Mouse (Mus musculus) 3134 (cell line): ENCODE measurements around the gene Ces2e.
"Not testable (repeated sequence)": the region's sequence is repeated elsewhere in the genome, so short reads cannot be mapped to it uniquely, and the experiment has no call there.

ENCODE experiments used
- DNase-seq: peaks from one replicate; pipeline ENCODE4 v3.0.0-alpha.2; 2011; ENCODE audit warnings: low spot score; ENCODE audit not compliant: insufficient read length; ENCODE audit errors: extremely low read depth

Ces2e gene

DNA sequence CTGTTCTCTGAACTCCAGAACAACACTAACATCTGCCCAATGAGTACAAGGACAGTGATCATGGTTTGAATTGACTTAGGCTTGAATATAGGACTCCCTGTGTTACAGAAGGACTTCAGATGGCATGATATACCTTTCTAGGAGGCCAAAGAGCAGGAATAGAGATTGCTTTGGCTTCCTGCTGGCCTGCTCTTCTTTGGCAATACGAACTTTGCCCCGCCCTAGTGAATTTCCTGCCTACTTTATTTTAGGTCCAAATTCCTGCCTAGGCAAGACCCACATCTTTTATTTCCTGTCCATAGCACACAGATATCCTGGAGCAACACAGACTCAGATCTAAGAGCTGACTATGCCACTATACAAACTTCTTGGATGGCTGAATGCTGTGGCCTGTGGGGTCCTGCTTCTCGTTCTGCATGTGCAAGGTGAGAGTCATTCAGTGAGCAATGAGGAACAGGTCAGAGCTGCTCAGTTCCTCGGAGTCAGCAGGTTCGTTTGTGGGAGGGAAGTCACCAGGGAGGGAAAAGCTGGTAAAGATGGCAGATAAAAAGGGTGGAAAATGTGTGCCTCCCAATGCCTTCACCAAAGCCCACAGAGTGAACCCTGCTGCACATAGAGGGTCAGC is at the start of gene Ces2e:
Ces2e (plus strand) TSS at position 289 of the 625 bp plus-strand sequence.
- DNase-seq: no peak

DNA sequence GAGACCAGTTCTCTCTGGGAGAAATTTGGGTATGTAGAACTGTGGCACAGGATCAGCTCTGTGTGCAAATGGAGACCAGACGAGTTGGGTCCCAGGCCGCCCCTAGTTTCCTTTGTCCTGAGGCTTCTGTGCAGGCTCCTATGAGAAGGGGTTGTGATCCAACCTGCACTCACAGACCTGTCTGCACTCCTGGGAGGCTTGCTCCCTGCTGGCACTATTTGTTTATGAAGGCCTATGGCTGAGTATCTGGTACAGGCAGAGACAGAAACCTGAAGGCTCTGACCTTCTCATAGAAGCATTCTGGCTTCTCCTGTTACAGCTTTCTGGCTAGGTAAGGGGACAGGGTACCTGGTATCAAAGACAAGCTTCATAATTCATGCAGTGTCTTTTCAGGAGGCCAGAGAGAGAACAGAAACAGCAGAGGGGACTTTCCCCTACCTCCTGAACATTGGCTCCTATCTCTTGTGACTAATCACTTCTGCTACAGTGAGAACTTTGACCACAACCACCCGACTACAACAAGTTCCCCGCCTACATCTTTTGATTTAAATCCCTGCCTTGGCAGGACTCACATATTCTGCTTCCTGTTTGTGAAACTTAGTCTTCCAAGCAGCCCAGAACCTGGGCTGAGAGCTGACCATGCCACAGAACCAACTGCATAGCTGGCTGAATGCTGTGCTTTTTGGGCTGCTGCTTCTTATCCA is 39.7 kb upstream of the Ces2e start:
- DNase-seq: not testable (repeated sequence)

DNA sequence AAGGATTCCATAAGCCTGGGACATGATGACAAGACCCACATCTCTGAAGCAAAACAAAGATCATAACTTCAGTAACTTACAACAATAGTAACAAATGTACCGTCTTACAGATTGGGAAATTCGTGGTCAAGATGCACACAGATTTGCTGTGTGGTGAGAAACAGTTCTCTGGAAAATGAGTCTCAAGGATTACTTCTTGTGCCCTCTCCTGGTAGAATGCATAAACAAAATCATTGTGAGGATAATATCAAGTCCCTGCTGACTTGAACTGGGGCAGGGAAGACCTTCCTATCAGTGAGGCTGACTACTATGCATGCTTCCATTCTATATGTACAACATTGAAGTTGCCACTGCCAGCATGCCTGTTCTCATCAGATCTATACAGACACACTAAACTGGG is 24.3 kb upstream of the Ces2e start:
- DNase-seq: no peak

DNA sequence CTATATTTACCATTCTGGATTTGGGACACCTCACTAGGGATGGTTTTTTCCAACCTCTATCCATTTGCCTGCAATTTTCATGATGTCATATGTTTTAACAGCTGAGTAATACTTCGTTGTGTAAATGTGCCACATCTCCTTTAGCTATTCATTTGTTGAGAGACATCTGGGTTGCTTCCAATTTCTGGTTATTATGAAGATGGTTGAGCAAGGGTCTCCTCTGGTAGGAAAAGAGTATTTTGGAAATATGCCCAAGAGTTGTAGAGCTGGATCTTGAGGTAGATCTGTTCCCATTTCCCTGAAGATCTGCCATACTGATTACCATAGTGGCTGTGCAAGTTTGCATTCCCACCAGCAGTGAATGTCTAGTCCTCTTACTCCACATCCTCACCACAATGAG is 18.9 kb upstream of the Ces2e start:
- DNase-seq: no peak

DNA sequence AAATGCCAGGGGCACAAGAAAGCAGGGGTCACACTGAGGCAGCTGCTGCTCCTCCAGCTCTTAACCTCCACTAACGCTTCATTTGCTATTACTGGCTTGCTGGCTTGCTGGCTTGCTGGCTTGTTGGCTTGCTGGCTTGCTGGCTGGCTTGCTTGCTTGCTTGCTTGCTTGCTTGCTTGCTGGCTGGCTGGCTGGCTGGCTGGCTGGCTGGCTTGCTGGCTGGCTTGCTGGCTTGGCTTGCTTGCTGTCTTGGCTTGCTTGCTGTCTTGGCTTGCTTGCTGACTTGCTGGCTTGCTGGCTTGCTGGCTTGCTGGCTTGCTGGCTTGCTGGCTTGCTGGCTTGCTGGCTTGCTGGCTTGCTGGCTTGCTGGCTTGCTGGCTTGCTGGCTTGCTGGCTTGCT is 17.0 kb upstream of the Ces2e start:
- DNase-seq: not testable (repeated sequence)

DNA sequence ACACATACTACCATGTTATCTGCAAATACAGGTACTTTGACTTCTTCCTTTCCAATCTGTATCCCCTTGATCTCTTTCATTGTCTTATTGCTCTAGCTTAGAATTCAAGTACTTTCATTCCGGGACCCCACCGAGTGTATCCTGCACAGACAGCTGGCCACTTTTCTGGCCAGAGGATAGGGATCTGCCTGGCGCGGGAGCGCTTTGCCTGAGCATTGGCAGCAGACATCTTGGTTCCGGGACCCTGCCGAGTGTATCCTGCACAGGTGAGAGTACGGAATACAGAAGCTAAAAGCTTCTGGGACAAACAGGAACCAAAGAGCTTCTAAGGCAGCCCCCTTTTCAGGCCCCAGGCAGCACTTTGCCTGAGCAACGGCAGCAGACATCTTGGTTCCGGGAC is 16.4 kb upstream of the Ces2e start:
- not testable (repeated sequence) for DNase-seq

DNA sequence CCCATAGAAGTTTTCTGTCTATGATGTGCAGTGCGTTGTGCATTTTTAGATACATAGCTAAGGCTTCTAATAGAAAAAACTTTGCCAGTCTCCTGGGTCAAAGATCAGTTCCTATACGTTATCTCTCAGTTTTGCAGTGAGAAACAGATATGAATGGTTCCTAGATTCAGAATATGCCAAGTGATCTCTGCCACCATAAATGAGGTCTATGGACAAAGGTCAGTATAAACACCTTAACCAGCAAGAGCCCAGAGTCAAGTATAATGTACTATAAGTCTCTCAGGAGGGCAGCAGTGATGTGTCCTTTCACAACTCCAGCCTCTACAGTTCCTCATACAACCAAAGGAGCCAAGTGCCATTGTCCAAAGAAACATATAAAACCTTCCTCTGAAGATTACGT is 1.2 kb downstream of the Ces2e start:
- DNase-seq: no peak

DNA sequence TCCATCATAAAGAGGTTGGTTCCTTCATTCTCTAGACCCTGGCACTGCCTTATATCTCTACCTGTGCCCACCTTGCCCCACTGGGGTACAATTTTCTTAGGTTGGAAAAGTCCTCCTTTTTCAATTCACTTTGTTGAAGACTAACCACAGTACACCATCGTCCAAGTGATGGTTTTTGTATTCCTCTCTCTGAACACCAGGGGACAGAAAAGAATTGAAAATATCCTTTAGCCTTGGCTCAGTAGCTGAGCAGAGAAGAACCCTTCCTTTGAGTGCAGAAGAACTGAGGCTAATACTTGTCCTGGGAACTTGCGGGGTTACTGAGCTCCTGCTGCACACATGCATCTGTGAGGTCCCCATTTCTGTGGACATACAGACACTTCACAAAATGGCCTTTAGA is 18.6 kb downstream of the Ces2e start:
- DNase-seq: no peak

DNA sequence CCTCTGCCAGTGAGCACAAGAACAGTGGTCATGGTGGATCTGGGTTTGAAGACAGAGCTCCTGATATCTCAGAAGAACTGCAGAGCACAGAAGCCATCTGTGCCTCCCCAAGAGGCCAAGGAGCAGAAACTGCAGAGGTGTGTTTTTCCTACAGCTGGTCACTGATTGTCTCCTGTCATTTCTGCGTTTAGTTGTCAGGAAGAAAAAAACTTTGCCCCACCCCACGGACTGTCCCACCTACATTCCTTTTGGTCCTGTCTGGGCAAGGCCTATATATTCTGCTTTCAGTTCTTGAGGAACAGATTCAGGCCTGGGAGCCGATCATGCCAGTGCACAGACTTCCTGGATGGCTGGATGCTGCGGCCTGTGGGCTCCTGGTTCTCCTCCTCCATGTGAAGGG is 21.0 kb downstream of the Ces2e start, which contains the start of gene Ces2f:
Ces2f (plus strand) TSS at position 301 of the 400 bp plus-strand sequence.
- DNase-seq: no peak

DNA sequence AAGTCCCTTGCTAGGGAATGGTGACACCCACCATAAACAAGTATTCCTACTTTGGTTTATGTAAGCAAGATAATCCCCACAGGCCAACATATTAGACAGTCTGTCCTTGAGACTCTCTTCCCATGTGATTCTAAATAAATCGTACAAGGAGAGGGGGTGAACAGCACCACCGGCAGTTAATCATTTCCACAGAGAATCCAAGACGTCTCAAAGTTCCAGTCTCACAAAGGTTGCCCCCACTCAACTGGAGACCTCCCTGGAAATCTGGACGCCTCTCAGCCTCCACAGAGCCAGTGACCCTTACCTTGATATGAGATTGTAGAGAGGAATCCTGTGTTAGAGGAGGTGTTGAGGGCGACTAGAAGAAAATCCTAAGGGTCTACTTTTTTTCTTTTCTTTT is 23.0 kb downstream of the Ces2e start:
- no peak for DNase-seq

DNA sequence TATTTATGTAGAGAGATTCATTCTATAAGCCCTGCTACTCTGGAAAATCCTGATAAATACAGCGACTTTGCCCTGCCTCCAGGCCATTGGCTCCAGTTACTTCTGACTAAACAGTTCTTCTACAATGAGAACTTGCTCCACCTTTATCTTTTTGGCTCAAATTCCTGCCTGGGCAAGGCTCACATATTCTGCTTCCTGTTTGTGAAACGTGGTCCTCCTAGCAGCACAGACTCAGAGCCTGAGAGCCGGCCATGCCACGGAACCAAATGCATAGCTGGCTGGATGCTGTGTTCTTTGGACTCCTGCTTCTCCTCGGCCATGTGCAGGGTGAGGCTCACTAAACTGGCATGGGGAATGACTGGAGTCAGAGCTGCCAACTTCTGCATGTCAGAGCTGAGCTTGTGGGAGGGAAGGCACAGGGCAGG is 35.5 kb downstream of the Ces2e start, which contains the start of gene Ces2g:
Ces2g (plus strand) TSS at position 182 of the 425 bp plus-strand sequence.
- DNase-seq: no peak

DNA sequence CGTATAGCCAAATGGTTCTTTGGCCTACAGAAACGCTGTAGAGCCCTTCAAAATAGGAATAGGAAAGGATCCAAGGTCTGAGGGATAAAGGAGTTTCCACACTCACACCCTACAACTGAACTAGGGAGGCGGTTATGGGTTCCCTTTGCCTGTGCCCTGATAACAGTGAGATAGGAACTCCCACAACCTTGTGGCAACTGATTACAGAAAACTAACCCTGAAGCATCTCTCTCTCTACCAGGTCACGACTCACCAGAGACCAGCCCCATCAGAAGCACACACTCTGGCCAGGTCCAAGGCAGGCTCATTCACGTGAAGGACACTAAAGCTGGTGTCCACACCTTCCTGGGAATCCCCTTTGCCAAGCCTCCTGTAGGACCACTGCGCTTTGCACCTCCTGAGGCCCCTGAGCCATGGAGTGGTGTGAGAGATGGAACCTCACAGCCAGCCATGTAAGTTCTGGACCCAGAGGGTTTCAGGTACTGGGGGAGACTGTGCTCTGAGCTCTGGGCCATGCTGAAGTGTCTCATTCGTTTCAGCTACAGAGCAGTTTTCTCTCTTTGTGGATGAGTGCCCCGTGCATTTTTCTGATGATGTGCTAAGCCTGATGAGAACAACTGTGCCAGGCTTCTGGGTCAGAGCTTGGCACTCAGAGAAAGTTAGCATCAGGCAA is 36.3 kb downstream of the Ces2e start:
- no peak for DNase-seq

DNA sequence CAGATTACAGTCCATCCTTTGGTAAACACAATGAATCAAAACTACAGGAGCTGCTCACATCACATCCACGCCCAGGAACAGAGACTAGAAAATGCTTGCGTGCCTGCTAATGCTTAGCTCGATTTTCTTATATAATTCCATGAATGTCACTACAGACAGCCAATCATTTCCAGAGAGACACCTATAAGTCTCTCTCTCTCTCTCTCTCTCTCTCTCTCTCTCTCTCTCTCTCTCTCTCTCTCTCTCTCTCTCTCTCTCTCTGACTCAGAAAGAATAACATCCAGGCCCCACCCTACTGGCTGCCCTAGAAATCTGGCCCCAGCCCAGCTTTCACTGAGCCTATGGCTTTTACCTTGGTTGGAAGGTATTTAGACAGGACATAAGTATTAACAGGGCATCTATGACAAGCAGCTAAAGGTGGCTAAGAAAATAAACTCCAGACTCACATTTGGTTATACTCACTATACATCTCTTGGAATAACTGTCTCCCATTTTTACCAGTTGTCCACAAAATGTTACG is 37.4 kb downstream of the Ces2e start:
- DNase-seq: no peak

DNA sequence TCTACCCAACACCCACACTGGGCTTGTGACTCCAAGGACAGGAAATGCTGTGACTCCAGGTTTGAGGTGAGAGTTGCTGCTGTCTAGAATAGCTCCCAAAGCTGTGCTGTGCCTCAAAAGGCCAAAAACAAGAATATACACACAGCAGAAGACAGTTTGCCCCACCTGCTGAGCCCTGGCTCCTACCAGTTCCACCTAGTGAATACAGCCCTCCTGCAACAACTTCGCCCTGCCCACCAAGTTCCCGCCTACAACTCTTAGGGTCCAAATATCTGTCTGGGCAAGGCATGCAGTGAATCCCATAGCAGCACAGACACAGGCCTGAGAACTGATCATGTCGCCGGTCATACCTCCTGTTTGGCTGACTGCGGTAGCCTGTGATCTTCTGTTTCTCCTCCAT is 58.1 kb downstream of the Ces2e start:
- no peak for DNase-seq
